Mouse (Mus musculus): ENCODE measurements at regions not wholly inside any gene's neighbourhood (a gene's known extent, or its start where the extent isn't known, plus 50 kb on each side); places are given as distances from the start of the nearest gene placed in this dataset.

DNA sequence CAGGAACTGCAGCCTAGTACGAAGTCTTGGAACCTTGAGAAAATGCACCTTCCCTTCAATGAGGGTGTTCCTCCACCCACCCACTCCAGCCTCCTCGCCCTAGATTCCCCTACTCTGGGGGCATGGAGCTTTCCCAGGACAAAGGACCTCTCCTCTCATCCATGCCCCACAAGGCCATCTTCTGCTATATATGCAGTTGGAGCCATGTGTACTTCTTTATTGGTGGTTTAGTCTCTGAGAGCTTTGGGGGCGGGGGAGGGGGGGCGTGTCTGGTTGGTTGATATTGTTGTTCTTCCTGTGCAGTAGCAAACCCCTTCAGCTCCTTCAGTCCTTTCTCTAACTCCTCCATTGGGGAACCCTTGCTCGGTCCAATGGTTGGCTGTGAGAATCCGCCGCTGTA lies 130.2 kb downstream of the Atxn7l3b start:
- H3K36me3 ChIP-seq (ENCODE audit: control insufficient read depth, insufficient read depth): no peaks in the 10 kb centered on the region
- no peaks in the 10 kb centered on the region for H3K27me3 ChIP-seq (ENCODE audit: control insufficient read depth, insufficient read depth, insufficient read length)
- no peak overlapping the region for H3K4me2 ChIP-seq (ENCODE audit: low read depth)
- no peak overlapping the region for H3K4me3 ChIP-seq
- no peak for TF ChIP-seq MYOG (IDR thresholded peaks at IDR 0.05; ENCODE audit: control insufficient read depth in 1 of 3, insufficient read depth in 1 of 3, insufficient read length in 2 of 3, low read depth in 2 of 3)
- TF ChIP-seq SRF (IDR thresholded peaks at IDR 0.05; ENCODE audit: control insufficient read depth, insufficient read length, low read depth): no peak
- no peak for TF ChIP-seq TCF3 (IDR thresholded peaks at IDR 0.05; ENCODE audit: insufficient read length, low read depth)
- no peak for TF ChIP-seq TCF12 (IDR thresholded peaks at IDR 0.05; ENCODE audit: insufficient read depth, poor library complexity, severe bottlenecking)
- H3ac ChIP-seq (ENCODE audit: control insufficient read depth, insufficient read length): no peak overlapping the region
- no peaks in the 10 kb centered on the region for H3K79me2 ChIP-seq (ENCODE audit: control insufficient read depth, insufficient read depth)

DNA sequence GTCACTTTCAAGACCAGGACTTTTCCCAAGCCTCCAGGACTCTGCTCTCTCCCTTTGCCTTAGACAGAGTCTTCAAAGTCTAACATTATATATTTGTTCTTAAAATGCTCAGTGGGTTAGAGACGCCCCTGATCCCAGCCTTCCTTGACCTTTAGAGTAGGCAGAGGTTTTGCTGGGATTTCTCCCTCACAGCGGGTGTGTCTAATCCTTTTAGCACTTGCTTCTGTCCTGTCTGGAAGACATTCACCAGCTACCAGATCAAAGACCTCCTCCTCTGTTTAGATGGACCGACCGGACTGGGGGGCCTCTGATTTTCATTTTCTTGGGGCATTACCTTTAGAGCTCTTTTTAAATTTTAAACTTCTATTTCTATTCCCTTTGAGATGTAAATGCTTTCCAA lies 130.7 kb downstream of the Atxn7l3b start:
- TF ChIP-seq E2F4 (IDR thresholded peaks at IDR 0.05; ENCODE audit: insufficient read depth): no peak
- no peak for TF ChIP-seq TCF12 (IDR thresholded peaks at IDR 0.05; ENCODE audit: insufficient read depth, poor library complexity, severe bottlenecking)
- no peak for TF ChIP-seq MAX (IDR thresholded peaks at IDR 0.05; ENCODE audit: low read depth)
- no peak for TF ChIP-seq MYOG (IDR thresholded peaks at IDR 0.05; ENCODE audit: control insufficient read depth in 1 of 3, insufficient read depth in 1 of 3, insufficient read length in 2 of 3, low read depth in 2 of 3)
- no peak for TF ChIP-seq REST (IDR thresholded peaks at IDR 0.05; ENCODE audit: insufficient read depth, insufficient read length)
- no peak for TF ChIP-seq CEBPB (IDR thresholded peaks at IDR 0.05; ENCODE audit: insufficient read depth, poor library complexity, severe bottlenecking)
- TF ChIP-seq SRF (IDR thresholded peaks at IDR 0.05; ENCODE audit: control insufficient read depth, insufficient read length, low read depth): no peak
- no peak for TF ChIP-seq MYOD1 (IDR thresholded peaks at IDR 0.05; ENCODE audit: control insufficient read depth in 1 of 3, insufficient read length in 2 of 3, low read depth in 2 of 3)
- no peak for TF ChIP-seq POLR2A (IDR thresholded peaks at IDR 0.05; ENCODE audit: insufficient read length, low read depth)
- TF ChIP-seq POLR2AphosphoS2 (IDR thresholded peaks at IDR 0.05; ENCODE audit: insufficient read length, low read depth): no peak
- no peak for TF ChIP-seq USF1 (IDR thresholded peaks at IDR 0.05; ENCODE audit: low read depth)
- TF ChIP-seq TCF3 (IDR thresholded peaks at IDR 0.05; ENCODE audit: insufficient read length, low read depth): no peak
- no peaks in the 10 kb centered on the region for H3K79me2 ChIP-seq (ENCODE audit: control insufficient read depth, insufficient read depth)
- no peaks in the 10 kb centered on the region for H3K27me3 ChIP-seq (ENCODE audit: control insufficient read depth, insufficient read depth, insufficient read length)
- H3K36me3 ChIP-seq (ENCODE audit: control insufficient read depth, insufficient read depth): no peaks in the 10 kb centered on the region
- H3K4me3 ChIP-seq: no peak overlapping the region
- H3ac ChIP-seq (ENCODE audit: control insufficient read depth, insufficient read length): no peak overlapping the region
- H3K4me2 ChIP-seq (ENCODE audit: low read depth): no peak overlapping the region

DNA sequence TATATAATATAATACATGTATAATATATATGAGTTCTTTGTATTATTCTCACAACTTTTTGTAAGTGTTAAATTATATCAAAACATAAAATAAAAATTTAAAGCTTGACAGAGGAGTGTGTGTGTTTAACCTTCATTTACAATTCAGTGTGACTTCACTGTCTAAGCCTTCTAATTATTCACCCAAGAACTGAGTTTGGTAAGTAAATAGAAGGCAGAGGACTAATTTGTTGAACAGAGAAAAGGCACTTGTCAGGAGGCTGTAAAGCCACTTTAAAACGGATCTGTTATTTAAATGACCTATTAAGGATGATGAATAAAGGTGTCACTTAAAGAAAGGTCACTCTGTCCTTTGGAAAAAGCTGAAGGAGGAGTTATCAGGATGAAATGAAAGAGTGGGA lies 132.9 kb downstream of the Atxn7l3b start:
- H3K79me2 ChIP-seq (ENCODE audit: control insufficient read depth, insufficient read depth): no peaks in the 10 kb centered on the region
- no peak overlapping the region for H3K4me3 ChIP-seq
- no peak for TF ChIP-seq MYOG (IDR thresholded peaks at IDR 0.05; ENCODE audit: control insufficient read depth in 1 of 3, insufficient read depth in 1 of 3, insufficient read length in 2 of 3, low read depth in 2 of 3)
- no peak for TF ChIP-seq E2F4 (IDR thresholded peaks at IDR 0.05; ENCODE audit: insufficient read depth)
- no peak for TF ChIP-seq TCF3 (IDR thresholded peaks at IDR 0.05; ENCODE audit: insufficient read length, low read depth)
- no peak for TF ChIP-seq MAX (IDR thresholded peaks at IDR 0.05; ENCODE audit: low read depth)
- TF ChIP-seq POLR2AphosphoS2 (IDR thresholded peaks at IDR 0.05; ENCODE audit: insufficient read length, low read depth): no peak
- TF ChIP-seq REST (IDR thresholded peaks at IDR 0.05; ENCODE audit: insufficient read depth, insufficient read length): no peak
- TF ChIP-seq SRF (IDR thresholded peaks at IDR 0.05; ENCODE audit: control insufficient read depth, insufficient read length, low read depth): no peak
- TF ChIP-seq MYOD1 (IDR thresholded peaks at IDR 0.05; ENCODE audit: control insufficient read depth in 1 of 3, insufficient read length in 2 of 3, low read depth in 2 of 3): no peak
- no peak for TF ChIP-seq USF1 (IDR thresholded peaks at IDR 0.05; ENCODE audit: low read depth)
- no peak for TF ChIP-seq POLR2A (IDR thresholded peaks at IDR 0.05; ENCODE audit: insufficient read length, low read depth)
- H3K4me2 ChIP-seq (ENCODE audit: low read depth): no peak overlapping the region
- no peaks in the 10 kb centered on the region for H3K36me3 ChIP-seq (ENCODE audit: control insufficient read depth, insufficient read depth)
- H3ac ChIP-seq (ENCODE audit: control insufficient read depth, insufficient read length): no peak overlapping the region
- H3K27me3 ChIP-seq (ENCODE audit: control insufficient read depth, insufficient read depth, insufficient read length): no peaks in the 10 kb centered on the region

DNA sequence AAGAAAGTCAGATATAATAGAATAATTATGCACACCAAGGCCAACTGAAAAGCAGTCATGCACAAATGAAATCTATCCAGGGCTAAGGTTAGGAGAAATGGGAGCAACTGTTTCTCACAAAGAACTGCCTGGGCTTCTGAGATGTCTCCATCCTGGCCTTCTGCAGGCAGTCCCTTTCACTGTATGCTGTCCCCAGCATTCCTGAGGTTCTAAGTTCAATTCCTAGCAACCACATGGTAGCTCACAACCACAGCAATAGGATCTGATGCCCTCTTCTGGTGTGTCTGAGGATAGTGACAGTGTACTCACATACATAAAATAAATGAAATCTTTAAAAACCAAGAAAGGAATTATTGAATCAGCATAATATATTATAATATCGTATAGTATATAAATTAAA lies 133.3 kb downstream of the Atxn7l3b start:
- Histone ChIP-seq H3K4me2 (ENCODE audit: low read depth) (no peak overlapping the region), H3K36me3 (ENCODE audit: control insufficient read depth, insufficient read depth) (no peaks in the 10 kb centered on the region), H3K79me2 (ENCODE audit: control insufficient read depth, insufficient read depth) (no peaks in the 10 kb centered on the region), H3ac (ENCODE audit: control insufficient read depth, insufficient read length) (no peak overlapping the region), H3K4me3 (no peak overlapping the region), H3K27me3 (ENCODE audit: control insufficient read depth, insufficient read depth, insufficient read length) (no peaks in the 10 kb centered on the region)
- TF ChIP-seq E2F4 (IDR thresholded peaks at IDR 0.05; ENCODE audit: insufficient read depth): no peak
- no peak for TF ChIP-seq SRF (IDR thresholded peaks at IDR 0.05; ENCODE audit: control insufficient read depth, insufficient read length, low read depth)
- no peak for TF ChIP-seq USF1 (IDR thresholded peaks at IDR 0.05; ENCODE audit: low read depth)
- TF ChIP-seq POLR2A (IDR thresholded peaks at IDR 0.05; ENCODE audit: insufficient read length, low read depth): no peak
- no peak for TF ChIP-seq TCF3 (IDR thresholded peaks at IDR 0.05; ENCODE audit: insufficient read length, low read depth)
- TF ChIP-seq REST (IDR thresholded peaks at IDR 0.05; ENCODE audit: insufficient read depth, insufficient read length): no peak
- no peak for TF ChIP-seq TCF12 (IDR thresholded peaks at IDR 0.05; ENCODE audit: insufficient read depth, poor library complexity, severe bottlenecking)
- no peak for TF ChIP-seq MYOG (IDR thresholded peaks at IDR 0.05; ENCODE audit: control insufficient read depth in 1 of 3, insufficient read depth in 1 of 3, insufficient read length in 2 of 3, low read depth in 2 of 3)
- no peak for TF ChIP-seq MYOD1 (IDR thresholded peaks at IDR 0.05; ENCODE audit: control insufficient read depth in 1 of 3, insufficient read length in 2 of 3, low read depth in 2 of 3)
- TF ChIP-seq MAX (IDR thresholded peaks at IDR 0.05; ENCODE audit: low read depth): no peak
- TF ChIP-seq POLR2AphosphoS2 (IDR thresholded peaks at IDR 0.05; ENCODE audit: insufficient read length, low read depth): no peak
- TF ChIP-seq CEBPB (IDR thresholded peaks at IDR 0.05; ENCODE audit: insufficient read depth, poor library complexity, severe bottlenecking): no peak

DNA sequence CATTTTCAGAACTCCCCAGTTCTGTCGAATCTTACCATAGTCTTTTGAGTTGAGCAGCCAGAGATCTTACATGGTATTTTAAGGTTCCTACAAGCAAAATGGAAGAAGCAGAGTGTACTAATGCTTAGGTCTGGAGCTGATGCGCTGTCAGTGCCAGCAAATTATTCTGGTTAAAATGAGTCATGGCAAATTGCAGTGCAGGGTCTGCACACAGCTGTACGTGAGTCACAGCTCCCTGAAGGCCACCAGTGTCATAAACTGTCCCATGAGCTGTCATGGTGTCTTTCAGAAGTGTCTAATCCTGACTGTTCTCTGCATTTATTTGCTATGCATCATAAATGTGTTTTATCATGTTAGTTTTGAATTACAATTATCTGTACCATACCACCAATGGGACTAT lies 140.6 kb downstream of the Atxn7l3b start:
- Histone ChIP-seq H3ac (ENCODE audit: control insufficient read depth, insufficient read length) (no peak overlapping the region), H3K4me3 (no peak overlapping the region), H3K27me3 (ENCODE audit: control insufficient read depth, insufficient read depth, insufficient read length) (no peaks in the 10 kb centered on the region), H3K79me2 (ENCODE audit: control insufficient read depth, insufficient read depth) (no peaks in the 10 kb centered on the region), H3K36me3 (ENCODE audit: control insufficient read depth, insufficient read depth) (no peaks in the 10 kb centered on the region), H3K4me2 (ENCODE audit: low read depth) (peak overlapping the region; percentile 33)
- TF ChIP-seq CEBPB (IDR thresholded peaks at IDR 0.05; ENCODE audit: insufficient read depth, poor library complexity, severe bottlenecking) (no peak), TCF12 (IDR thresholded peaks at IDR 0.05; ENCODE audit: insufficient read depth, poor library complexity, severe bottlenecking) (peak; percentile 10), MYOD1 (IDR thresholded peaks at IDR 0.05; ENCODE audit: control insufficient read depth in 1 of 3, insufficient read length in 2 of 3, low read depth in 2 of 3) (peak in 1 of 3 experiments; percentile 47), TCF3 (IDR thresholded peaks at IDR 0.05; ENCODE audit: insufficient read length, low read depth) (peak; percentile 13)
